Mouse (Mus musculus) liver, embryonic 14.5 days (tissue): Measurements from ENCODE around the gene Usp44. TPM values are rescaled to one million over a fixed set of nuclear protein-coding genes. Genes with fewer than 3 reads are reported as not detected.

ENCODE experiments used
- ATAC-seq: fragments of 200-750 bp; cut with Nextera tagmentation; 2 replicates; pipeline ENCODE4 v1.8.0; 2017; ENCODE audit warnings: moderate number of reproducible peaks, mild to moderate bottlenecking, moderate library complexity; ENCODE audit not compliant: insufficient read depth
- DNase-seq, 3 experiments: peaks; one replicate each; pipeline ENCODE4 v3.0.0-alpha.2; 2012 to 2013; ENCODE audit warnings: low read depth in 3 of 3, low spot score in 3 of 3
- H3K27ac ChIP-seq: fragments of 300-500 bp; sonication (generic); 2 replicates; pipeline ENCODE4 v1.5.1; 2014; ENCODE audit warnings: moderate library complexity, mild to moderate bottlenecking, control low read depth, inconsistent platforms
- H3K27me3 ChIP-seq: fragments of 300-500 bp; sonication (generic); 2 replicates; pipeline ENCODE4 v1.6.1; 2014; ENCODE audit warnings: mild to moderate bottlenecking, low read length, moderate library complexity; ENCODE audit not compliant: control insufficient read depth, insufficient read depth
- H3K36me3 ChIP-seq: fragments of 300-500 bp; sonication (generic); replicated peaks from 2 replicates; pipeline ENCODE4 v1.6.1; 2014; ENCODE audit warnings: low read depth; ENCODE audit not compliant: control insufficient read depth, insufficient read depth
- H3K4me1 ChIP-seq, 2 experiments: fragments of 200-500 bp in 1 of 2; fragments of 300-500 bp in 1 of 2; sonication (generic) in 1 of 2; replicated peaks; 2 replicates each; pipeline ENCODE4 v1.6.1; 2012 to 2014; ENCODE audit warnings: antibody characterized with exemption in 1 of 2, inconsistent platforms in 1 of 2, low read length in 1 of 2; ENCODE audit not compliant: control insufficient read depth in 2 of 2, insufficient read depth in 2 of 2
- H3K4me2 ChIP-seq: fragments of 300-500 bp; sonication (generic); 2 replicates; pipeline ENCODE4 v1.6.1; 2014; ENCODE audit warnings: low read depth, mild to moderate bottlenecking, control low read depth, moderate library complexity
- H3K4me3 ChIP-seq, 2 experiments: fragments of 200-500 bp in 1 of 2; fragments of 300-500 bp in 1 of 2; sonication (generic) in 1 of 2; 2 replicates each; pipeline ENCODE4 v1.5.1; 2012 to 2014; ENCODE audit warnings: low read depth in 2 of 2, low read length in 2 of 2, mild to moderate bottlenecking in 2 of 2, control low read depth in 1 of 2, inconsistent platforms in 1 of 2, moderate library complexity in 1 of 2; ENCODE audit not compliant: insufficient read depth in 1 of 2
- H3K9ac ChIP-seq: fragments of 300-500 bp; sonication (generic); replicated peaks from 2 replicates; pipeline ENCODE4 v1.6.1; 2014; ENCODE audit warnings: mild to moderate bottlenecking, control low read depth, moderate library complexity
- H3K9me3 ChIP-seq: fragments of 300-500 bp; sonication (generic); 2 replicates; pipeline ENCODE4 v1.6.1; 2016; ENCODE audit warnings: low read length, mixed read lengths; ENCODE audit not compliant: control insufficient read depth
- CTCF ChIP-seq: IDR thresholded peaks from 2 replicates; pipeline ENCODE4 v1.5.1; 2016; ENCODE audit warnings: antibody characterized with exemption, low read depth, control low read depth
- EP300 ChIP-seq: IDR thresholded peaks from 2 replicates; pipeline ENCODE4 v1.6.1; 2016; ENCODE audit warnings: antibody characterized with exemption, low read depth
- WGBS: fragments of 180-500 bp; shearing (Covaris S2); extraction: QIAGEN DNeasy Blood & Tissue Kit; methylation state at CpG from one replicate; pipeline ENCODE4 v1.1.7; 2014; ENCODE audit not compliant: insufficient replicate concordance; 5-methylcytosine and 5-hydroxymethylcytosine counted together
- polyA plus RNA-seq, 2 experiments: library from polyadenylated mRNA; depleted of rRNA in 1 of 2; stranded (reverse) in 1 of 2; unstranded in 1 of 2; fragments of >200 nt; fragmentation: Nextera tagmentation in 1 of 2; extraction: Ambion mirVana in 1 of 2; gene quantifications; 2 replicates each; pipeline versions ENCODE4 v1.2.1 to v1.2.3; 2012 to 2014

Usp44 gene
- polyA plus RNA-seq, 2 experiments: 1.5 TPM

DNA sequence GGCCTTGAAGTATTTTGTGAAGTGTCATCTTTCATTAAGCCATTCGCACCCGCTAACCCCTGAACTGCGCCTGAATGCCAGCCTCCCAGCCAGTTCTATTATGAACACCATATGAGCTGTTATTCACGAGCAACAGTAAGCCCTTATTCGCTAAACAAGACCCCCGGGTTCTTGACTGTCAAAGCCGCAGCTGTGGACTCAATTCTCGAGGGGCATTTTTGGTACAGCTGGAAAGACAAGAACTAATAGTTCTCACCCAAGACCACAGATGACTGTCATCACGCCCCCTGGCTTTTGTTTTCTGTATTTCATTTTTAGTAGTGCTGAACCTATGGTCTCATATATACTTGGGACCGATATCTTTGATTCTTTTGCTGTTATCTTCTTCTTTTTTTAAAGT, 17.6 kb upstream of the Usp44 start:
- no peaks in the 10 kb centered on the region for H3K36me3 ChIP-seq
- no peak for TF ChIP-seq EP300
- no peak for TF ChIP-seq CTCF
- H3K4me3 ChIP-seq: no peak overlapping the region
- H3K27ac ChIP-seq: no peak overlapping the region
- peaks cover 0 to 2% of the 10 kb centered on the region in 2 experiments; a peak in 1 of 4 replicates for H3K4me1 ChIP-seq
- H3K9ac ChIP-seq: no peak overlapping the region
- H3K4me2 ChIP-seq: no peak overlapping the region
- 69% methylated on average over 10 of the region's 10 CpGs for WGBS
- H3K9me3 ChIP-seq: no peaks in the 10 kb centered on the region
- DNase-seq: no peak
- H3K27me3 ChIP-seq: no peaks in the 10 kb centered on the region
- no peak for ATAC-seq

DNA sequence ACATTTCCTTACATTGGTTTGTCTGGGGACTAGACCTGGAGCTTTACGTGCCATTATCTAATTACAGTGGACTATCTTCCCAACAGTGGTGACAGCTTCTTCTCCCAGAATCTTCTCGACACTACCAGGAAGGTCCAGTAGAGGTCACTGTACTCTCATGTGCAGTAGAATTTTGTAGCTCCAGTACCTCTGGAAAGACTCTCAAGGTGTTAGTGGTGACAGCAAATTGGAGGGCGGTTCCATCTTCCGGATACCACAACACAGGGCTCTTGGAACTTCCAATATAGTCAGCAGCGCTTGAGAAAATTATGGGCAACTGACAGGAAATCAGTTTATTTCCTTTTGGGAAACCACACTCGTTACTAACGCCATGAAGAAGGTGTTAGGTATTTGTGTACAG, 12.7 kb upstream of the Usp44 start:
- TF ChIP-seq CTCF: peak; percentile 88
- no peak for TF ChIP-seq EP300
- no peak overlapping the region for H3K4me3 ChIP-seq
- no peaks in the 10 kb centered on the region for H3K27me3 ChIP-seq
- no peak overlapping the region for H3K9ac ChIP-seq
- H3K27ac ChIP-seq: no peak overlapping the region
- H3K9me3 ChIP-seq: no peaks in the 10 kb centered on the region
- peak; percentile 48 to 71 (median 49) for DNase-seq
- ATAC-seq: peak; percentile 64; the same call in 1 of the 2 replicates
- no peaks in the 10 kb centered on the region for H3K36me3 ChIP-seq
- H3K4me1 ChIP-seq: peaks cover 2 to 9% of the 10 kb centered on the region in 2 experiments
- no peak overlapping the region for H3K4me2 ChIP-seq
- 13% methylated on average over 7 of the region's 7 CpGs for WGBS

DNA sequence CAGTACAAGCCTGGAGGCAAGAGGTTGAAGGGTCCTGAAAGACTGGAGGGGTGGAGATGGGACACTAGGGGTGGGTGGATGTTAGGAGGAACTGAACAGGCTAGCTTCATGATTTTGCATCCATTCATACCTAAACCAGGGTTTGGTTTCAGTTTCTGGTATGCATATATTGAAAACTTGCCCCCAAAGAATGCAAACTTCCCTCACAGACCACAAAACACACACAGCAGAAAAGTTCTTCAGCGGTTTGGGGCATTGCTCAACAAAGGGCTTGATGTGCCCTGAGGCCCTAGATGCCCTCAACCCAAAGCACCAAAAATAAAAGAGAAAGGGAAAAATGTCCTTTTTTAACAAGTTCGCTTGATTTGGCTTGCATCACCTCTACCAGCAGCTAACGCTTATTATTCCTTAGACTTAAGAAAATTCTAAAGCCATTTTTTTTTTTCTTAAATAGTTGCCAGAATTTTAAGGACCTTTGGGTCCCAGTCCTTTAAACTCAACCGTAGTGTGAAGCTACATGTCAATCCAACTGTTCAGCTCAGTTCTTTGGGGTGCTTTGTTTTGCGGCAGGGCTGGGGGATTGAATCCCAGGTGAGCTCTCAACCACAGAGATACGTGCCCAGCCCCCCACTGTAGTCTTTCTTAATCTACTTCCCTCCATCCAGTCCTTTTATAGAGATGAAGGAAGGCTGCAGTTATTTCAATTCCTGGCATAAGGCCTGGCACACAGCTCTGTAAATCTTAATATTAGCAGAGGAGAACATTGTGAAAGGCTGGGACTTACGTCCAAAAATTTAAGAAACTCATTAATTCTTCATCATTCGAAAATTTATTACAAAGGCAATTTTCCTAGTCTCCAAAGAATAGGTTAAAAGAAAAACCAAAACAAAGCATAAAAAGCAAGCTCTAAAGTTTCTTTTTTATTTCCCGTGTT, 1.2 kb upstream of the Usp44 start:
- H3K27ac ChIP-seq: no peak overlapping the region
- TF ChIP-seq EP300 (no peak), CTCF (no peak)
- H3K4me1 ChIP-seq: peaks cover 16 to 35% of the 10 kb centered on the region in 2 experiments
- no peak overlapping the region for H3K9ac ChIP-seq
- no peaks in the 10 kb centered on the region for H3K36me3 ChIP-seq
- no peaks in the 10 kb centered on the region for H3K9me3 ChIP-seq
- ATAC-seq (no peak), DNase-seq (no peak)
- 0 out of 2 replicates have a peak overlapping the region, but pooled peaks have one; percentile 2 for H3K4me2 ChIP-seq
- WGBS: 40% methylated on average over 9 of the region's 9 CpGs
- no peak overlapping the region for H3K4me3 ChIP-seq
- H3K27me3 ChIP-seq: peaks cover 40% of the 10 kb centered on the region

DNA sequence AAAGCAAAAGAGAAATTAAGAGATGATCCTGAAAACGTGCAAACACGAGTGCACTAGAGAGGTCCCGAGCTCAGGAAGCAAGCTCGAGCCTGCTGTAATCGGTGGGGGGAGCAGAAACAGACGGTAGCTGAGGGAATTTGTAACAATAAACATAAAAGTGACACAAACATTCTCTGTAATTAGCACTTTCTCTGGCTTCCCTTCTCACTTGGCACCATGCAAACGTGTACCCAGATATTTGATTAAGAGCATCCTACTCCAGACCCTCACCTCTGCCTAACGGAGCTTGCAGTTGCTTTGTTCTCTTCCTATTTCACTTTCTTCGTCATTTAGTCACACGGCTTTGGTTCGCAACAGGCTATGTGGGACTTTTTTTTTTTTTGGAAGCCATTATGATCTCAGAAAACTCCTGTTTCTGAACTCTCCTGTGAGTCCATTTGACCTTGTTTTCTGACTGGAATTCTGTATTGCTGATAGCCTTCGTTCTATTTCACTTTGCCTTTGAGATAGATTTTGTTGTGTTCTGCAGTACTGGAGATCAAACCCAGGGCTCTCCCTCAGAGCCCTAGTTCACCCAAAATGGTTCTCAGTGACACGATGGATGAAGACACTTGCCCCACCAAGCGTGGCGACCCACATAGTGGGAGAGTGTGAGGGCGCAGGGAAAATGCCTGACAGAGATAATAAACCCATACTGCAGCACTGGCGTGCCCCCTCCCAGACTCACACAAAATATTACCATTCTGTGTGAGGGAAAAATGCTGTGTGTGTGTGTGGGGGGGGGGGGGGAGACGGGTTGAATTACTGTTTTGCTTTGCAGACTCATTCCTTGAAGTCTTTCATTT, 597 bp downstream of the Usp44 start:
- no peak for ATAC-seq
- H3K4me1 ChIP-seq: peaks cover 13 to 24% of the 10 kb centered on the region in 2 experiments
- 4% methylated on average over 18 of the region's 18 CpGs for WGBS
- no peak for DNase-seq
- TF ChIP-seq EP300: no peak
- no peak for TF ChIP-seq CTCF
- no peak overlapping the region for H3K27ac ChIP-seq
- H3K9me3 ChIP-seq: no peaks in the 10 kb centered on the region
- H3K36me3 ChIP-seq: no peaks in the 10 kb centered on the region
- H3K27me3 ChIP-seq: peaks cover 52% of the 10 kb centered on the region
- peak overlapping the region; percentile 91 for H3K4me2 ChIP-seq
- H3K9ac ChIP-seq: peak overlapping the region; percentile 46
- peak overlapping the region; percentile 33 to 50 for H3K4me3 ChIP-seq
